Mouse (Mus musculus): ENCODE data around the gene Radil.

The Radil gene

DNA sequence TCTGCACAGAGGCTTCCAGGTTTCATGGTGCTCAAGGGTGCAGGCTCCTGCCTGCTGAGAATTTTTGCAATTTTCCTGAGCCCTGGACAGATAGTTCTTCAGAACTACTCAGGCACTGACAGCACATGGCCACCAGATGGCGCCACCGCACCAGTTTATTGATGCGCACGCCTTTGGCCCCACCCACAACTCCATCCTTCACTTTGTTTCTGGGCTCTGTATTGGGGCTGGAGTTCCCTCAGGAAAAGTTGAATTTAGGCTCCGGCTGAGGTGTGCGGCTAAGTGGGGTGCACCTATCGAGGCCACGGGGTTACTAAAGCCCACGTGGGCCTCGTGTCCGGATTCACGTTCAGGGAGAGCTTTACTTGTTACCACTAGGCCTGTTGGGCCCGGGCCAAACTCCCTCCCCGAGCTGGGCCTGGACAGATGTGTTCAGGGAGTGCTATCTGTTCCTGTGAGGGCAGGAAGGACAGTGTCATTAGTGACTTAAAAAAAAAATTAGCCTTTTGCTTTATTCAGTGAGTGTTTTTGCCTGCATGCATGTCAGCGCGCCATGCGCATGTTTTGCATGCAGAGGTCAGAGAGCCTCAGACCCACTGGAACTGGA, 72.0 kb downstream of the Radil start:
- DNase-seq: peak; percentile 96

DNA sequence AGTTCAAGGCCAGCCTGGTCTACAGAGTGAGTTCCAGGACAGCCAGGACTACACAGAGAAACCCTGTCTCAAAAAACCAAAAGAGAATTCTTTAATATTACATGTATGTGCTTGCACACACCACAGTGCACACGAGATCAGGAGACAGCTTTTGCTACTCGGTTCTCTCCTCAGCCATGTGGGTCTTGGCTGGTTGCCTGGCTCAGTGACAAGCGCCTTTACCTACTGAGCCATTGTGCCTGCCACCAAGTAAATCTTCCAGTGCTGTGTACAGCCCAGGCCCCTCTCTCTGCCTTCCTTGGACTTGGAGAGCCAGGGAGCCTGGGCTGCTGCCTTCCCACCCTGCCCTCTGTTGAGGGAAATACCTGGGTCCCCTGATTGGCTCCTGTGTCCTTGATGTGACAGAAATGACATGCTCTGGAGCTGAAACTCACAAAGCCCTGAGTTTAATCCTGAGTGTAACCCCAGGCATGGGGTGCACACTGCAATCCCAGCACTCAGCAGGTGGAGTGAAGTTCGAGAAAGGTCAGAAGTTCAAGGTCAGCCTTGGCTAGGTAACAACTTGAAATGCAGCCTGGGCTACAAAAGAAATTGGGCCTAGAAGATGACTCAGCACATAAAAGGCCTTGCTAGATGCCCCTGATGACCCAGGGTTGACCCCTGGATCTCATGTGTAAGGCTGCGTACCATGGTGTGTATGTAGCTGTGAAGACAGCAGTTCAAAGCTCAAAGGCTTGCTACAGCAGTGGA, 72.9 kb downstream of the Radil start:
- no peak for DNase-seq

DNA sequence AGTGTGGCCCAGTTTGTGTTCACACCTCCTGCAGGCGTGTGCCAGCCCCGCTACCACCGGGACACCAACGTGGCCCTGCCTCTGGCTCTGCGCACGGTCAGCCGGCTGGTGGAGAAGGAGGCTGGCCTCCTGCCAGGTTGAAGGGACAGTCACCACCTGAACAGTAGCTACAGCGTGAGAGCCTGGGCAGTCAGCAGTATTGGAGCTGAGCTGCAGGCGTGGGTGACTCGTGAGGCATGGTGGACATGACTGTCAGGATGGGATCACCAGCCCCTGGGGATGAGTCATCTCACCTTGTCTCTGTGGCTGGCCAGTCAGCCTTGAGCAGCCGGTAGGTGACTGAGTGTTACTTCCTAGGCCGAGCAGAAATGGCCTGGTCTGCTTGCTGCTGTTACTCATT, 73.6 kb downstream of the Radil start:
- DNase-seq: no peak

- no peak for DNase-seq
Measured at GRCm38 (mm10) chr5:142475669-142476068, 75.2 kb downstream of the Radil start.

- peak; percentile 85 for DNase-seq
Measured at GRCm38 (mm10) chr5:142473696-142474095, 77.2 kb downstream of the Radil start.

DNA sequence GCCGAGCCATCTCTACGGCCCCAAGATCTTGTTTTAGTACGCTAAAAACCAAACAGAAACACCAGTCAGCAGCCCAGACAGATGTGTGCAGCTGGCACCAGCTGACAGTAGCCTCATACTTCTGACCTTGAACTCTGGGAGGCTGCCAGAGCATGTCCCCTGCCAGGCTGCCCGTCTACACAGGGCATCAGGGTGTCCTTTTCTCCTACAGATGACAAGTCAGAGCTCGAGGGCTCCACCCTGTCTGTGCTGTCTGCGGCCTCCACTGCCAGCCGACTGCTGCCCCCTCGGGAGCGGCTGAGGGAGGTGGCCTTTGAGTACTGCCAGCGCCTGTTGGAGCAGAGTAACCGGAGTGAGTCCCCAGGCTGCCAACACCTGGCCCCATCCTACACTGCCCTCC, 81.1 kb downstream of the Radil start:
- peak; percentile 95 for DNase-seq

DNA sequence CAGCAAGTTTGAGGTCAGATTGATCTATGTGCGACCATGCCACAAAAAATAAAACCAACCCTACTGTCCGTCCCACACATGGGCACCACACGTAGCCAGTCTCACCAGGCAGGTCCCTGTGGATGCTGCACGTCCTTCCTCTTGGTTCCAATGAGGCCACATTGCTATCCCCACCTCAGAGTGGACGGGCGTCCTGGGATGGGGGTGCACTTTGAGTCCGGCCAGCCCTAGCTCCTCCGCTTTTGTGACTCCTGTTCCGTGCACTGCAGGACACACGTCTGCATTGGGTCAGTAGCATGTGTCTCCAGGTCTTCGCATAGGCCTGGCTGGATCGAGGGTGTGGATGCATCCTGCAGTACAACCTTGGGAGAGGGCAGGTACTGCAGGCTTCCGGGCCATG, 82.5 kb downstream of the Radil start:
- DNase-seq: peak; percentile 91

DNA sequence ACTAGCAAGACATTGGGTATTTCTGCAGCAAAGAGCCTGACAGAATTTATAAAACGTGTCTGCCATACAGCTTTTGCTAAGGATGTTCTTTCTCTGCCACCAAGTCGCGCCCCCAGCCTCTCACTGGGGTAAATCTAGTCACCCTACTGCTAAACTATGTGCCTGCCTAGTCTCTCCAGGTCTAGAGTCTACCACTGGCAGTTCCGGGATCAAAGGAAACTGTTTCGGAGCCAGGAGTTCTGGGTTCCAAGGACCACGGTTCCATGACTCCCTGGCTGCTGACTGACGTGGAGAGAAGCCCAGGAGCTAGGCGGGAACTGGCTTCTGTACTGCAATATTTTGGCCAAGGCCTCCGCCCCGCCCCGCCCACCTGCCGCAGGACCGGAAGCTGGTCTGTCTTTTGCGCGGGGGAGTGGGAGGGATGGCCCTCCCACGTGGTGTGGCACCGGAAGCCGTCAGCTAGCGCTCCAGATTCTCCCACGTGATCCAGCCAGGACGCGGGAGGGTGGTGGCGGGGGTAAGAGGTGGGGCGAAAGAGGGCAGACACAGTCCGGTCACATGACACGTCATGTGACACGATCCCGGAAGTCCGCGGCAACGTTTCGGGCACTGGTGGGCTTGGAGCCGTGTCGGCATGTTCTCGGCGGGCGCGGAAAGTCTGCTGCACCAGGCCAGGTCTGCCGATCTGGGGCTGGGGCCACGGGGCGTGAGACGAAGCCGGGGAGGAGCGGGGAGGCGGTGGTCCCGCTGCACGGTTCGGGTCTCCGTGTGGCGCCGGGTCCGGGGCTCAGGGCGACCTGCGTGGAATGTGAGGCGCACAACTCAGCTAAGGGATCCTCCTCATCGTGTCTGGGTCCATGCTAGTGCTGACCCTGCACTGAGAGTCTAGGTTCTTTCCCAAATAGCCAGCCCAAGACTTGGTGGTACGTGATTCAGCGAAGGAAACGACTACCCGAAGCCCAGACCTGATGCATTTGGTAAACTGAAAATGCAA, 87.1 kb downstream of the Radil start, which contains the start of gene Ap5z1:
Ap5z1 (plus strand) TSS at position 484 of the 994 bp plus-strand sequence.
- peak; percentile 100 for DNase-seq

- peak; percentile 93 for DNase-seq
Measured at GRCm38 (mm10) chr5:142463011-142463410, 87.9 kb downstream of the Radil start.

- peak; percentile 92 for DNase-seq
Measured at GRCm38 (mm10) chr5:142462641-142462948, 88.3 kb downstream of the Radil start.

DNA sequence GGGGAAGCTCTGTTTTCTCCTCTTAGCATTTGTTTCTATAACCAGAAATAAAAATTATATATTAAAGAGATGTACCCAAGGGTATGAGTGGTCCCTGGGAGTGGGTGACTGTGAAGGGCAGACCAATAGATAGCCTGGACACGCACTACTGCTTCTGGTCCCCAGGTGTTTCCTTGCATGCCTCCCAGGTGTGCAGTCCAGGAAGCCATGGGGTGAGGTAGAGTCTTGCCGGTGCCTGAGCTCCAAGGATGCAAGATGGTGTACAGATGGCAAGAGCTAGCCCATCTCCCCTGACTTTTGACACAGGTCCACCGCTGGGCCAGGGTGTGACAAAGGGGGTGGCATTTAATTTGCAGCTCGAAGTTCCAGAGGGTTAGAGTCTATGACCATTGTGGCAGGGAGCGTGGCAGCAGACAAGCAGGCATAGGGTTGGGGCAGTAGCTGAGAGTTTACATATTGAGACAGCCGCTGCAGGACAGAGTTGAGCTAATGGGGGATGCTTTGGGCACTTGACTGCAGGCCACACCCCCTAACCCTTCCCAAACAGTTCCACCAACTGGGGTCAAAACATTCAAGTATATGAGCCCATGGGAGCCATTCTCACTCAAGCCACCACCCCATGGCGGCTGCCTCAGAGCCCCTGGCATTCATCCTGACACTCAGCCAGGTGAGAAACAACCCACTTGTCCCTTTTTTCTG, 88.8 kb downstream of the Radil start:
- peak; percentile 92 for DNase-seq

DNA sequence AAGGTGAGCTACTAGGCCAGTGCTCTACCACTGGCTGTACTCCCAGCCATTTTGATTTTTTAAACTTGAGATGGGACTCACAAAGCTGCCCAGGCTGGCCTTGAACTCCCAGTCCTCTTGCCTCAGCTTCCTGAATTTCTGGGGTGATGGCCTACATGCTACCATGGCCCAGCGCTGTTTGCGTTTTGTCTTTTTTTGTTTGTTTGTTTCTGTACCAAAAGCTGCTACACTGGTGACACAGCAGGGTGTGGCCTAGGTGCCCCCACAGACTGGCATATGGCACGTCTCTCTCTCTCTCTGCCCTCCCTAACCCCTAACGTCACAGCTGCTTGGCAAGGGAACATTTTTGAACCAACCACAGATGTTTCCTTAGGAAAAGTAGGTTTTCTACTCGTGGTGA, 91.1 kb downstream of the Radil start:
- DNase-seq: peak; percentile 90

- peak; percentile 96 for DNase-seq
Measured at GRCm38 (mm10) chr5:142458791-142459557, 91.9 kb downstream of the Radil start.

DNA sequence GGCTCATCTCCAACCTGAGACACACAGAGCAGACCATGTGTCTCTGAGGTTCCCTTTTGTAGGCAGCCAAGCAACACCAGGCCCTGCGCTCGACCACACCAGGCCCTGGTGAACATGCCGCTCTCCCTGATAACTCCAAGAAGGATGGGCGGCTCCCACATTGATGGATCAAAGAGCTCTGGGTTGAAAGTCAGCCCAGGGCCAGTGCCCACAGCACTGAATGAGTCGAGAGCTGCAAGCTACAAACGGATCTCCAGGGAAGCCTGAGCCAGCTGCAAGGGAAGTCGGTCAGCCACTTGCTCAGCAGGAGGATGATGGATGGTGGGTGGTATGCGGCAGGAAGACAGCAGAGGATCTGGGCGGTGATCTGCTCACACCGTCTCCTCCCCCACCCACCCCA, 93.6 kb downstream of the Radil start:
- peak; percentile 93 for DNase-seq

GRCm38 (mm10) chr5:142456318-142456717, 94.6 kb downstream of the Radil start:
- DNase-seq: peak; percentile 91

DNA sequence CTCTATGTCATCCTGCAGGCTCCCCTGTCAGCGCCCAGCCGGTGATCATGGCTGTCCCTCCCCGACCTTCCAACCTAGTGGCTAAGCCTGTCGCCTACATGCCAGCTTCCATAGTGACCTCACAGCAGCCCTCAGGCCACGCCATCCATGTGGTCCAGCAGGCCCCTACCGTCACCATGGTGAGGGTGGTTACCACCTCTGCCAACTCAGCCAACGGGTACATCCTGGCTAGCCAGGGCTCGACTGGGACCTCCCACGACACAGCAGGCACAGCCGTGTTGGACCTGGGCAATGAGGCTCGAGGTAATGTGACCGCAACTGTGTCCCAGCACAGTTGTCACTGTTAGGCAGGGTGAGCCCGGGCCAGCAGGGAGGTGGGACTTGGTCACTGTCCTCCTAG, 97.2 kb downstream of the Radil start:
- DNase-seq: peak; percentile 92

DNA sequence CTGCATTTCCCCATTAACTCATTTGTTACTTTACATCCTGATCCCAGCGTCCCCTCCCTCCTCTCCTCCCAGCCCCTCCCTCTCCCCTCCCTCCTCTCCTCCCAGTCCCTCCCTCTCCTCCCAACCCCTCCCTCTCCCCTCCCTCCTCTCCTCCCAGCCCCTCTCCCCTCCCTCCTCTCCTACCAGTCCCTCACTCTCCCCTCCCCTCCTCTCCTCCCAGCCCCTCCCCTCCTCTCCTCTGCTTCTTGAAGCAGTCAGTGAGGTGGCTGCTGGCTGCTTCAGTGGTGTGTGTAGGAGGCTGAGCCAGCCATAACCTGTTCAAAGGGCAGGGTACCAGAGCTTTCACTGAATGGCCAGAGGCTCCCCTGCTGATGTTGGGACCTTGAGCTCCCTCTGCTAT, 99.1 kb downstream of the Radil start:
- no peak for DNase-seq

GRCm38 (mm10) chr5:142450846-142451245, 100.1 kb downstream of the Radil start:
- DNase-seq: peak; percentile 87

DNA sequence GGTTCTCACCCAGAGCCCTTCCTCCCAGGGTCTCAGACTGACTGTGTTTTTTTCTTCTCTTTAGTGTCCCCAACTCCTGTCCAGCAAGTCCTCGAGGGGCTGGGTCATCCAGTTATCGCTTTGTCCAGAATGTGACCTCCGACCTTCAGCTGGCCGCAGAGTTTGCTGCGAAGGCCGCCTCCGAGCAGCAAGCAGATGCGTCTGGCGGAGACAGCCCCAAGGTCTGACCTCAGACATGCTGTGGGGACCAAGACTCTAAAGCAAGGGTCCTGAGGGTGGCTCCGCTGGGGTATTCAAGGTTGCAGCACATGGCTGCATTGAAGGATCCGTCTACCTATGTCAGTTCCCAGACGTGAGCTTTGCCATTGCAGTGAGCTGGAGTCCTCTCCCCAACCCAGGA, 102.3 kb downstream of the Radil start:
- peak; percentile 92 for DNase-seq

DNA sequence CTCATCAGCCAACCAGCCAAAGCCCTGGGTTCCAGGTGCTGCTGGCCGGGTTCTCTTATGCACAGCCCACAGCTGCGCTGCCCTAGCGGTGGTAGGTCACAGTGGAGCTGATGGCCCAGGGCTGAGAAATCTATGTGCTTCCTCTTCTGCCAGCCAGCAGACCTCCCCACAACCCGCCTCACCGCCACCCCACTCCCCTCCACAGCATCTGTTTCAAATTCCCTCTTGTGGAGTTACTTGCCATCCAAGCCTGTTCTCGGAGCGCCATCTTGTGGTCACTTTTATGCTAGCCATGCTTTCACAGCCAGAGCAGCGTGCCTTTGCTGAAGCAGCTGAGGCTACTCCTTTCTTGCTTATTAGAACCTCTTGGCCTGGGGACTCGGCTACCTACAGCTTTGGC, 102.8 kb downstream of the Radil start:
- peak; percentile 97 for DNase-seq

DNA sequence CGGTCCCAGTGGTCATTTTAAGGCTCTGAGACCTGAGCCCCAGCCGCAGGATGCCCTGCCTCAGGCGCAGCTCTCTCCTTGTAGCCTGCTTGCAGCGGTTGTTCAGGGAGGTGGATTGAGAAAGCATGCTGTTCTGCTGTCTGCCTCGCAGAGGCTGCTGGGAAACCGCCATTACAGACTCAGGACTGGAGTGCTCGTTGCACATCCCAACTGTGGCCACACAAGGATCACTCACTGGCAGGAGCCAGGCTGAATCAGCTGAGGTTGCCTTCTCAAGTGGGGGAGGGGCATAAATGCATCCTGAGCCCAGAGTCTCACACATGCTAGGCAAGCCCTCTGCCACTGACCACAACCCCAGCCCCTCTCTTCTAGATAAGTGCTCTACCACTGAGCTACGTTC, 105.2 kb downstream of the Radil start:
- peak; percentile 90 for DNase-seq

Data from heart, adult 11 months (tissue).